Mouse (Mus musculus) induced T-regulatory cell, adult 2 months (primary cell): Measurements from ENCODE around the gene Pik3ip1.

Experiments
- DNase-seq: peaks from one replicate; pipeline ENCODE4 v3.0.0-alpha.2; 2012; ENCODE audit warnings: low read depth

The Pik3ip1 gene

GRCm38 (mm10) chr11:3302792-3303191 is 27.4 kb upstream of the Pik3ip1 start:
- no peak for DNase-seq

DNA sequence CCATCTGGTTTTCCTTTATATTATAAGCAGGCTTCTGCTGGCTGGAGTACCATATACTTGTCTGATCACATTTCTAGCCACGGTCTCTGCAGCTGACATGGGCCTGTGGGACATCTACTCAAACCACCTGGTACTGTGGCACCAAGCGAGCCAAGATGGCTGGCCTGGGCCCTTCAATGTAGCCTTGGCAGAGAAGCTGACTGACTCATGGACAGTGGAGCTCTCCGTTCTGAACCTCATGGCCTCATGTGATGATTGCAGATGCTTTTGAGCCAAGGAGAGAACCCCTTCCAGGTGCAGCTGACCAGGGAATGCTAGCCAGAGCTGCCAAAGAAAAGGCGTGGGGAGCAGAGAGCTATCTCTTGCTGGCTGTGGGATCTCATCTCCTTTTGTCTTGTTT is 24.4 kb upstream of the Pik3ip1 start:
- no peak for DNase-seq

- no peak for DNase-seq
Observed at GRCm38 (mm10) chr11:3307875-3308274, 22.3 kb upstream of the Pik3ip1 start.

DNA sequence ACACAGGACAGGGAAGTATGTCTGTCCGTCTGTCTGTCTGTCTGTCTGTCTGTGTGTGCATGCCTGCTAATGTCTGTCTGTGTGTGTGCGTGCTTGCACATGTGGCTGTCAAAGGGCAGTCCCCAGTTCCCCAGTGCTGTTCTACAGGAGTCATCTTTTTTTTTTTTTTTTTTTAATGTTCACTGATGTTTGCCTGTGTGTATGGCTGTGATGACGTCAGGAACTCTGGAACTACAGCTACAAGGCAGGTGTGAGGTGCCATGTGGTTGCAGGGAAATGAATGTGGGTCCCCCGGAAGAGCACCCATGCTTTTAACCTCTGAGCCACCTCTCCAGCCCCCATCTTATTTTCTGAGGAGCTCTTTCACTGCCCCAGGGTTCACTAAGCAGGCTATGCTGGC is 20.3 kb upstream of the Pik3ip1 start:
- DNase-seq: no peak

GRCm38 (mm10) chr11:3310789-3311585 is 19.2 kb upstream of the Pik3ip1 start:
- DNase-seq: no peak

DNA sequence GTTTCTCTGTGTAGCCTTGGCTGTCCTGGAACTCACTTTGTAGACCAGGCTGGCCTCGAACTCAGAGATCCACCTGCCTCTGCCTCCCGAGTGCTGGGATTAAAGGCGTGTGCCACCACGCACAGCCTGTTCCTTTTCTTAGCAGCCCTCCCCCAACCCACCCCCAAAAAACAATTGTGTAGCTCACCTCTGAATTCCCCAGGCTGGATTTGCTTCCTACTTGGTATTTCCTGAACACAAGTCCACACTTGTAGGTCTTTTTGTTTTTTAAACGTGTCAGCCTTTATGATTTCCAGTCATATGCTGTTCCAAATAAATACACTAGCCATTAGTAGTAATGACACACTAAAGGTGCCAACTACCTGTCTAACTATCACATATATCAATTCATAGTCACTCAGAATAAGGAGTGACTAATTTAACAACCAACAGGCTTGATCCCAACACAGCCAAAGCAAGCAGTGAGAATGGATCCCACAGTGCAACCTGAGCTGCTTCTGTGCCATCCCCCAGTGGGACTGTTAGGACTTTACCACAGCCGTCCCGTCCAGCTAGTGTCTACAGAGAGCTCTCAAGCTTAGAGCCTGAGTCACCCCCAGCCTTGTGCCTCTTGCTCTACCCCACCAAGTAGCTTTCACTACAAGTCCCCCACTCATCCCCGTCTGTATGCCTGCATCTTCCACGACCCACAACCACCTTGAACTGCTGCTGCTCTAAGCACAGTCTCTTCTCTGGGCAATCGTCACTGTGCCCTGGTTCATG is 18.4 kb upstream of the Pik3ip1 start:
- DNase-seq: no peak

DNA sequence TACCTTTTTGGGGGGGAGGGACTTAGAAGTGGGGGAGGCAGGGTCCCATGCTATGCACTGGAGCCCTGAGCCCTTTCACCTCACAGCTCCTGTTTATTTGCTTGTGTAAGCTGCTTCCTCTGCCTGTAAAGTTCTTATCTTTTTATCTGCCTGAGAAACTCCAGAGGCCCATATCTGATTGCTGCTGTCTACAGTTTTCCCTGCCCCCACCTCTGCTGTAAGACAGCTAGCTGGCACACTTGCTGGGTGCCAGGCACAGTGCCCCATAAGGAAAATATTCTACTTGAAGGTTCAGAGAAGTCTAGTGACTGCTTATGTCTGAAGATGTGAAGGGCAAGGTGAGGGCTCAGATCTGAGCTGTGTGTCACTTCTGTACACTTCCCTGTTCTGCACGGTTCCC is 16.9 kb upstream of the Pik3ip1 start:
- DNase-seq: peak; percentile 52

GRCm38 (mm10) chr11:3314148-3314547 is 16.1 kb upstream of the Pik3ip1 start:
- peak; percentile 70 for DNase-seq

DNA sequence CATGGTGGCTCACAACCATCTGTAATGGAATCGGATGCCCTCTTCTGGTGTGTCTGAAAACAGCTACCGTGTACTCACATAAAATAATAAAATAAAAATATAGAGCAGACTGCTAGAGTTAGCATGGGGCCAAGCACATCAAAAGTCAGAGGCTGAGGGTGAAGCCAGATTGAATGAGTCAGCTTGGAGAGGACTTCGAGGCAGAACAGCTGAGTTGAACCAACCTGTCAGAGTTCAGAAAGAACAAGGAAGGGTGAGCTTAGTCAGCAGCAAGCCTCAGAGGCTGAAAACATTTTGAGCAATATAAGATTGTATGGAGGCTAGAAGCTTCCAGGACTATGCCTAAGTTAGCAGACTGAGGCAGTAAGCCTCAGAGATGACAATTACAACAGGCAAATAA is 11.9 kb upstream of the Pik3ip1 start:
- DNase-seq: no peak

- DNase-seq: peak; percentile 62
Observed at GRCm38 (mm10) chr11:3328271-3328670, 1.9 kb upstream of the Pik3ip1 start.

- peak; percentile 38 for DNase-seq
Observed at GRCm38 (mm10) chr11:3328806-3329775, 1.1 kb upstream of the Pik3ip1 start.

DNA sequence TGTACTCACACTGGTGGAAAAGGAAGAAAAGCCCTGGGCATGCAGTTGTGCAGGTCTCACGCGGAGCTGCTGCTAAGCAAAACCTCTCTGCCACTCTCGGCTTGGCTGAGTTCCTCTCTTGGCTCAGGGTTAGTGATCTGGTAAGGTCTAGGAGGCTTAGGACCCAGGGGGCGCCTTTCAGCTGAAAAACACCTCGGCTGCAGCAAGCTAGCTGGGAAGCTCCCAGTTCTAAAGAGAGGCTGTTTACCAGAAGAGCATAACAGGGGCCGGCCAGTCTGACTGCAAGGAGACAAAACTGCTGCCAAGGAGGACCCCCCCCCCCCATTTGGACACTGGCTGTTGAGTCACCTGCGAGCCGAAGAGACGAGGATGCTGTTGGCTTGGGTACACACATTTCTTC is 365 bp downstream of the Pik3ip1 start:
- DNase-seq: peak; percentile 81

DNA sequence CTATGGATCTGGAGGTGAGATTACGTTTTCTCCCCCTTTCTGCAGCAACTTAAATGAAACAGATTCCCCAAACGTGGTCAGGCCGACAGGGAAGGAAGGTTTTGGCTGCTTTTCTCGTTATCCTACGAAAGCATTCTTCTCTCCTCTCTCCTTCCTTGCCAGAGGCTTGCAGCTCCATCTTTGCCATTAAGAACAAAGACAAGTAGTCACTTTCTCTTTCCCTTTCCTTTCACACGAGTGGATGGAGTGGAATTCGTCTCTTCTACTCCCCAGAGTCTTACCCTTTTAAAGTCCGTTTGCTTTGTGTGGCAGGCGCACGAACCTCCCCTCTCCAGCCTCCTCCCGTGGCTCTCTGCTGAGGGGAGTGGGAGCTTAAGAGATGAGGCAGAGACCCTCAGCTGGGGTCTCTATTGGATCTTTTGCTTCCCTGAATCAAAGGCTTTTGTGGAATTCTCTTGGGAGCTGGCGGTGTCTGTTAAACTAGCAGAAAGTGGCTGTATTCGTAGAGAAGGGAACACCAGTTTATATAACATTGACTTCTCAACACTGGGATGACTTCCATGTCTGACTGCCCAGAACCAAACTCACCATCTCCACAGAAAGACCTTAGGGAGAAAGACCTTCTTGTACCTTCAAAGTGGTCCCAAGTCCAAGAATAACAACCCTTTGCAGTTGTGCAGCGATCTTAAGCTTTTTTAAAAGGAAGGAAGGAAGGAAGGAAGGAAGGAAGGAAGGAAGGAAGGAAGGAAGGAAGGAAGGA is 970 bp downstream of the Pik3ip1 start:
- peak; percentile 63 for DNase-seq

GRCm38 (mm10) chr11:3331756-3332642 is 1.8 kb downstream of the Pik3ip1 start:
- DNase-seq: peak; percentile 97

- no peak for DNase-seq
Observed at GRCm38 (mm10) chr11:3333111-3333695, 3.0 kb downstream of the Pik3ip1 start.

DNA sequence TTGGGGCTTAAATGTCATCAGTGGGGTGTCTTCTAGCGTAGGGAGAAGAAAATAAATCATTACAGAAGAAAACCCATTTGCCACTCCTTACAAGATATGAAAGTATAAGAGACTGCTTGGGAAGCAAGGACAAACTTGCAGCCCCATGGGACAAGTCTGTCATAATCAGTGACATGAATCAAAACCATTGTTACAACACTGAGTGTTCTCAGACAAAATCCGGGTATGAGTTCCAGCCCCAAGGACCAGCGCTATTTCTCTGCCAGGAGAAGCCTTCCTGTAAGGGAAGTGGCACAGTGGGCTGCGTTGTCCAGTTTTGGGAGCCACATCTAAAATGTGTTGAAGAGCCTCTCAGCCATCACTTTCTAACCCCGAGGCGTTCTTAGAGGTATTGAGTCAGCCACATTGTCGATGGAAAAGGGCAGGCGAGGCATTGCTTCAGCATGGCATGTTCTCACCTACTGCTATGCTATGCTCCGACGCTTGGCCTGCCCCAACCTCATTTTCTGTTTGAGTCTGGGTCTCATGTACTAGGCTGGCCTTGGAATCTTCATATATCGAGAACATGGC is 4.0 kb downstream of the Pik3ip1 start:
- DNase-seq: no peak

GRCm38 (mm10) chr11:3334711-3335316 is 4.6 kb downstream of the Pik3ip1 start:
- peak; percentile 75 for DNase-seq

- DNase-seq: peak; percentile 92
Observed at GRCm38 (mm10) chr11:3335651-3336216, 5.5 kb downstream of the Pik3ip1 start.

- peak; percentile 46 for DNase-seq
Observed at GRCm38 (mm10) chr11:3336602-3337001, 6.4 kb downstream of the Pik3ip1 start.
